Mouse (Mus musculus) T-cell, adult 2 months (primary cell): ENCODE measurements around the gene Ptpn6.
A peak's percentile ranks its signal among the peaks of the same experiment; 100 is the strongest.

ENCODE experiments used
- DNase-seq: peaks from one replicate; pipeline ENCODE4 v3.0.0; 2022; ENCODE audit warnings: low spot score

Gene Ptpn6

GRCm38 (mm10) chr6:124755831-124756595 is 17.5 kb upstream of the Ptpn6 start, which contains the start of the genes Gm45234 and Atn1:
TSS of gene Gm45234 (minus strand) at chr6:124756021.
TSS of gene Atn1 (minus strand) at chr6:124756524.
- DNase-seq = peak; percentile 38

- DNase-seq = no peak
These were observed 16.8 kb upstream of the Ptpn6 start for GRCm38 (mm10) chr6:124755306-124755705.

DNA sequence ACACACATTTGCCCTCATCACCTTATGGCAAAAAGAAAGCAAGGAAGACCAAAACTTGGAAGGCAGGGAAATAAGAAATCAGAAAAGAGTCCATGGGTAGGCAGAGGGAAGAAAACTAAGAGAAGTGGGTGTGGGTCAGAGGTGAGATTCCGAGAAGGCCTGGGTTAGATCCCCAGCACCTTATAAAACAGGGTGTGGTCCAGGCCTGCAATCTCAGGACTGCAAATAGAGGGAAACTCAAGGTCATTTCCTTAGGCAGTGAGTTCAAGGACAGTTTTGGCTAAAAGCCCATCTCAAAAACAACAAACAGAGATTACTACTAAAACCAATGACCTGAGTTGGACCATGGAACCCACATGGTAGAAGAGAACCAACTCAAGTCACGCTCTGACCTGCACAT is 15.3 kb upstream of the Ptpn6 start:
- no peak for DNase-seq

DNA sequence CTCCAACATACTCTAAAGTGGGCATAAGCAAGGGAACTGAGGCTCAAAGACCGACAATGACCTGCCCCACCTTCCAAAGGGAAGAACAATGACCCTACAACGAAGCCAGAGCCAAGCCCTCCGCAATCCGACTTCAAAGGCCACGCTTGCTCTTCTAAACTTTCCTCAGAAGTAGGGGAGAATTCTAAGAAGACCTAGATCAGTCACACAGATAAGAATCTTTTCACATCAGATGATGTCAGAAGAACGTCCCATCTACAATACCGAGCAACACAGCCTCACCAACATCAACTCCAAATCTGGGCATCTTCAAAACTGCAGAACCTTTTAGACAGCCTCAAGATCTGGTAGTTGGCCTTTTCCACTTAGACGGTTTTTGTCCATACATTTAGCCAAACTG is 11.9 kb upstream of the Ptpn6 start:
- DNase-seq = peak; percentile 75

DNA sequence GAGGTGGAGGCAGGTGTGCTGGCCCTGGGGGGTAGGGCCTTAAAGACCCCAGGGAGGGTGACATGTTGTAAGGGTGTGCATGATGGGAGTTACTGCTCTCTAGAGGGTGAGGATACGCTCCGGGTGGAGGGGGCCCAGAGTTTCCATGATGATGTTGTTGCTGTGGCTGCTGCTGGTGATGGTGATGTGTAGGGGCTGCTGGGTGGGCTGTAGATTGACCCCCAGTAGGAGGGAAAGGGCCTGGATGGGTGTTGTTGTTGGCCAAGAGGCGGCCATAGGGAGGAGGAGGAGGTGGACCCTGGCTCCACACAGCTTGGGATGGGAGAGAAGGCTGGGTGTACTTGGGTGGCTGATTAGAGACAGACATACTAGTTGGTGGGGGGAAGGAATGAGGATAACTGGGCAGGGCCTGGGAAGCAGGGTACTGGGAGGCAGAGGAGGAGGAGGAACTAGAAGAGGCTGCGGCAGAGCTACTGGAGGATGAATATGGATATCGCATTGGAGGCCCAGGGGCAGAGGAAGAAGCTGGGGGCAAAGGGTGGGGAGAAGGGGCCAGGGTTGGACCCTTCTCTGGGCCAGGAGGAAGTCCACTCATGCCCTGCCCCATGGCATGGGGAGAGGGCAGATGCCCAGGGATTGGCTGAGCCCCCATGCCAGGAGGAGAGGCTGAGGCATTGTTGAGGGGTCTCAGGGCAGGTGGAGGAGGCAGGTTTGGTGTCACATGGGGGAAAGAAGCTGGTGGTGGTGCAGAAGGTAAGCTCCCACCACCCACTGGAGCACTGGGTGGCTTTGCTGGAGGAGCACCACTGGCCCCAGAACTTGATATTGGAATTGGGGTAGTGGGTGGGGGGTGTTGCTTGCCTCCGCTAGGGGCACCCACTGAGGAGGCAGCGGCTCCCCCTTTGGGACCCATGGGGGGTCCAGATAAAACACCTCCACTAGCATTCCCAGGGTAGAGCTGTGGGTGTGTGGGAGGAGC is 8.4 kb upstream of the Ptpn6 start:
- DNase-seq = no peak

- no peak for DNase-seq
These were observed 7.7 kb upstream of the Ptpn6 start for GRCm38 (mm10) chr6:124746296-124746605.

DNA sequence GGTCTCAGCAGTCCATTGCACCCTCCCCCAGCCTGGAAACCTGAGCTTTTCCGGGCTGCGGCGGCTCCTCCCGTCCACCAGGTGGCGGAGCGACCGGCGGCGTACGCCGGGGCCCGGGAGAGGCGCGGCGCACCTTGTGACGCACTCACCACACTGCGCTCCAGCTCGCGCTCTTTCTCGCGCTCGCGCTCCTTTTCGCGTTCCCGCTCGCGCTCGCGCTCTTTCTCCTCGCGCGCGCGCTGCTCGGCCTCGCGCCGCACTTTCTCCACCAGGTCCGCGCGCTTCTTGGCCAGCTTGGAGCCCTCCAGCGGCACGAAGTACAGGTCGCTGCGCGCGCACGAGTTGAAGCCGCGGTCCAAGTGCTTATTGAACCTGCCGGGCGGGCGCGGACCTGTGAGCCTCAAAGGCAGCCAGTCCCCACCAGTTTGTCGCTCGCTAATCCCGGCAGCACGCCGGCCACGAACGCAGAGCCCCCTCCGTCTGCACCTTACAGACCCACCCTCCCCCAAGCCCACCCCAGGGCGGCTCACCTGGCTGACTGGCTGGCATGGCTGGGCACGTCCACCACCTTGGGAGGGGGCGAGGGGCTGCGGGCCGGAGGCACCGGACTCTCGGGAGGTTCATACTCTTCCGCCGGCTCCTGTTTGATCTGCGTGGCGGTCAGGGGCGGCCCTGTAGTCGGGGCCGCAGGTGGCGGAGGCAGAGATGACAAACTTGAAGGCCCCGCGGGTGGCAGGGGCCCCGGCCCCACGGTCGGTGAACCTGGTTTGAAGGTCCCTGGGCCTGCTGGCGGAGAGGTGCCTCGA is 7.2 kb upstream of the Ptpn6 start:
- peak; percentile 93 for DNase-seq

DNA sequence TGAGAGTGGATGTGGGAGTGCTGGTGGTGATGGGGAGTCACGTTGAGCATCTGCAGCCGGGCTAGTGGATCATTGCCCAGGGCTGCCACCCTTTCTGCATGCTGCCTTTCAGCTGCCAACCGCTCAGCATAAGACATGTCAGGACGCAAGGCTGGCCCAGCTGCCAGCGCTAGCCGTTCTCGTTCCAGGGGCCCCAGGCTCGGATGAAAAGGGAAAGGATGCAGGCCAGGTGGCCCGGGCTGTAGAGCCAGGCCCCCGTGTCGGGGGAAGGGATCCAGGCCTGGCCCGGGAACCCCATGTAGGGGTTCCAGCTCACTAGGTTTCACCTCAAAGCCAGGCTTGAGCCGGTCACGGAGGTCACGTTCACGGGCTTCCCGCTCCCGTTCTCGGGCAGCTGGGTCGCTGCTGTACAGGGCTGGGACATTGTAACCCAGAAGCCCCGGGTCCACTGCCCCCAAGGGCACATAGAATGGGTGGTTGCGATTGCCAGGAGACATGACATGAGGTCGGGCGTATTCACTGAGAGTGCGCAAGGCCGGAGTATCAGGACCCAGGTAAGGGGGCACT is 6.3 kb upstream of the Ptpn6 start:
- no peak for DNase-seq

- DNase-seq = no peak
These were observed 5.1 kb upstream of the Ptpn6 start for GRCm38 (mm10) chr6:124743647-124744046.

DNA sequence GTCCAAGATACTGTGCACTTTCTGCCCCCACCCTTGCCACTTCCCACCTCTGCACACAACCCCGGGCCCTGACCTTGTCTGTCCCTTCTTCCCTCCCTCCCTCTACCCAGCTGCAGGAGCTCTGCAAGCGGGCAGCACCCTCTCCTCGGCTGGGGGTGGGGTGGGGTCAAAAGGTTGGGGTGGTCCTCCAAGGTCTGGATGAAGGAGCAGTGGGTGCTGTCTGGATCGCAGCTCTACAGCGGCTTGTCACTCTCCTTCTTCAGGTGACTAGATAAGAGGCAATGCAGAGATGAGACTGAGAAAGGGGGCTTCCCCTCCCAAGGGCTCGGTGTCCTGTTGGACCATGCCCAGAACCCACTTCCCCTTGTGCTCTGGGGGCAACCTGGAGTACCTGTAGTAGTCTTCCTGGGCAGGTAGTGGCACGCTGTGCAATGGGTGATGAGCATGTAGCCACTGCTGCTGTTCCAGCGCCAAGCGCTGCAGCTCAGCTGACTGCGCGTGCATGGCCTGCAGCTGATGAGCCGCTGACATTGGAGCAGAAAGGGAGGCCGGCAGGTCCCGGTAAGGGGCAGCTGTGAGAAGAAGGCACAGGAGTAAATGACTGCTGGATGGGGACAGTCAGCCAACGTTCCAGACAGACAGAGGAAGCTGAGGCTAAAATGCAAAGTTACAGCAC is 4.5 kb upstream of the Ptpn6 start:
- DNase-seq = no peak

GRCm38 (mm10) chr6:124741842-124742241 is 3.3 kb upstream of the Ptpn6 start:
- DNase-seq = no peak

- DNase-seq = peak; percentile 97
These were observed 2.6 kb upstream of the Ptpn6 start, which contains the start of gene Grcc10 for GRCm38 (mm10) chr6:124740888-124741761. TSS of gene Grcc10 (minus strand) at chr6:124741374.

GRCm38 (mm10) chr6:124740211-124740887 is 1.8 kb upstream of the Ptpn6 start:
- peak; percentile 61 for DNase-seq

GRCm38 (mm10) chr6:124739231-124739796 is 800 bp upstream of the Ptpn6 start:
- no peak for DNase-seq

- DNase-seq = no peak
These were observed 1.5 kb downstream of the Ptpn6 start for GRCm38 (mm10) chr6:124737040-124737439.

- DNase-seq = no peak
These were observed 4.1 kb downstream of the Ptpn6 start for GRCm38 (mm10) chr6:124734417-124734816.

DNA sequence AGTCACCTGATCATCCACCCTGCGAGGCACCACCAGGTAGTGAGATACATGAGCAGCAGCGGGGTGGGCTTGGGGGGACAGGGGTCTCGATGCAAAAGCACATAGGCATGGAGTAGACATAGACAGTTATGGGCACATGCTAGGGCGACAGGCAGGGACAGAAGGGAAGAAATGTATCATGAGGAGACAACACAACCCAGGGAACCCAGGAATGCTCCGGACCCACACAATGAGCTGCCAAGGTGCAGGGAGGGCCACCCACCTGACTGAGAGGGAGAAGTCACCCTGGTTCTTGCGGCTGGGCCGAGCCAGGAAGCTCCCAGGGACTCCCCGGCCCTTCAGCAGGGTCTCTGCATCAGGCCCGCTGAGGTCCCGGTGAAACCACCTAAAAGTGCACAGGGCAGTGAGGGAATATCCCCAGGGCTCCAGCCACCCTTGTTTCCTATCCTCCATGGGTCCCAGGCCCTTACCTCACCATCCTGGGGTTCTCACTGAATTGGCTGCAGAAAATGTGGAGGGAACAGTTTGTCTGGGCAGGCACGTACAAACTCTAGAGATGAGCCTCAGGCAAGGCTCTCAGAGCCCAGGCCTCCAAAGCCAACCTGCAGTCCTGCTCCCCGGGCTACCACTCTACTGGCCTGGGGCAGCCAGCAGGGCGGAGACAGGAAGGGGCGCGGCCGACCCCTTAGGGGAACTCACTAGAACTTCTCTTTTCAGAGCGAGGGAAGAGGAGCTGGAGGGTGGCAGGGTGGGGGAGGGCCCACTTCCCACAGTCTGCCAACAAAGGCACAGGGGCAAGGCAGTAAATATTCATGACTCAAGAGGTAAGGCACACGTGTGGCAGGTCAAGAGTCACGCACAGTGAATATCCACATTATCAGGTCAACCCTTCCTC is 5.8 kb downstream of the Ptpn6 start:
- DNase-seq = peak; percentile 71

DNA sequence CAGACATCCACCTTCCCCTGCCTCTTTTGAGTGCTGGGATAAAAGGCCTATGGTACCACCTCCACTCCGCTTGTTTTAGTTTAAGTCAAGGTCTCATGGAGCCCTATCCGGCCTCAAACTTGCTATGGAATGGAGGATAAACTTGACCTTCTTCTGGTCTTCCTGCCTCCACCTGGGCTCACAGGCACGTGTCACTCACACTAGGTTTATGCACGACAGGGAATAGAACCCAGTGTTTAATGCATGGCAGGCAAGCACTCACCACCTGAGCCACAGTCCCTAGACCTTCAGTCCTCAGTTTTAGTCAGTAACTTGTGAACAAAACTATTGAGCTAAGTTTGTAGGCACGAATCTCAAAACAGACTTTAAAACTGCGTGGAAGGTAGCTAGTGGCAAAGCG is 7.5 kb downstream of the Ptpn6 start:
- DNase-seq = no peak
